Mouse (Mus musculus) CD4-positive helper T cell, adult 2 months (primary cell): ENCODE measurements around the gene 1500009C09Rik.
"Not testable (repeated sequence)": the region's sequence is repeated elsewhere in the genome, so short reads cannot be mapped to it uniquely, and the experiment has no call there.

Source experiments
- DNase-seq: peaks from one replicate; pipeline ENCODE4 v3.0.0-alpha.2; 2012; ENCODE audit warnings: low read depth, missing footprints, low spot score

The 1500009C09Rik gene

DNA sequence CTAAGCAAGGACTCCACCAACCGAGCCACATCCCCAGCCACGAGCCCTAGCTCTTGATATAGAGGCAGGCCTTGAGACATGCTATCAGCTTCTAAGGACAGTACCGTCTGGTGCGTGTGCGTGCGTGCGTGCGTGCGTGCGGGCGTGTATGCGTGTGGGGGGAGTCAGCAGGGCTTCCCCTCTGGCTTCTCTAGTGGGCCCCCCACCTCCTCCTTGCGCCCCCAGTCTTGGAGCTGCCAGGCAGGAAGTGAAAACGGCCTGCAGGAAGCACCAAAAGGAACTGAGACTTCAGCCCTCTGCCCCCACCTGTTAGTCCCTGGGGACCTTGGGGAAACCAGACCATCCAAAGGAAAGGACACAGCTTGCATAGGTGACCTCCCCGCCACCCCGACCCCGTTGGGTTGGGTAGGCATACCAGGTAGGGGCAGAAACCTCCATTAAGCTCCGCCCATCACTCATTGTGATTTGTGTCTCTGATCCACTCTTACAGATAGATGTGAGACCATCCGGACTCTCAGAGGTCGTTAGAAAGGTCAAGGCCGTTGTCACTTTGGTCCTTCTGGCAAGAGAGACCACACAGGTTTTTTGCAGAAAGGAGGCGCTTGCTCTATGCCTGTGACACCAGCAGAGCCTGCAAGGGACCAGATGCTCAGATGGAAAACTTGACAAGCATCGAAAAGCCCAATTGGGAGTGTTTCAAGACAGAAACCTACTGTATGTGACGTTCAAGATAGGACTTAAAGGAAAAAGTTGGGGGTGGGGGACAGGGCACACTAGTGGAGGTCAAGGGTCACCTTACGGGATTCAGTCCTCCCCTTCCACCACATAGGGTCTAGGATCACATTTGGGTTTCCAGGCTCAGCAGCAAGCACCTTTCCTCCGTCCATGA, 33.2 kb upstream of the 1500009C09Rik start:
- no peak for DNase-seq

DNA sequence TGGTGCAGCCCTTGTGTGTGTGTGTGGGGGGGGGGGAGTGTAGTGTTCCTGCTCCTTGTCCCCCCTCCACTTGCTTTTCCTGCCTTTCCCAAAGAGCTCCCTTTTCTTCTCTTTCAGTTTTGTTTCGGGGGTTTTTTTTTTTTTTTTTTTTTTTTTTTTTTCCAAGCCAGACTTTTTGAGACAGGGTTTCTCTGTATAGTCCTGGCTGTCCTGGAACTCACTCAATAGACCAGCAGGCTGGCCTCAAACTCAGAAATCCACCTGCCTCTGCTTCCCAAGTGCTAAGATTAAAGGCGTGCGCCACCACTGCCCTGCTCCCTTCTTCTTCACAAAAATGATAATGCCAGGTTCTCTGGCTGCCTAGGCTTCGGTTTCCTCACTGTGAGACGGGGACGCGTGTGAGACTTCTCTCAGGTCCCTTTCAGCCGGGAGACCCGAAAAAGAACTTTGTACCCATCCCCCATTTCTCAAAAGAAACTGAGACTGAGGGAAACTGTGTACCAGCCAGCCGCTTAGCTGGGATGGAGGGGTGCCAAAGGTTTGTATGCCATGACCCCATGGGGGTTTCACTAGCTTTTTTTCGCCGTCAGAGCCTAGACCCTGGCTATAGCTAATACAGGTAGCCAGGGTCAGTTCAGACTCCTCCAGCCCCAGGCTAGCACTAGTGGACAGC, 32.1 kb upstream of the 1500009C09Rik start:
- no peak for DNase-seq

DNA sequence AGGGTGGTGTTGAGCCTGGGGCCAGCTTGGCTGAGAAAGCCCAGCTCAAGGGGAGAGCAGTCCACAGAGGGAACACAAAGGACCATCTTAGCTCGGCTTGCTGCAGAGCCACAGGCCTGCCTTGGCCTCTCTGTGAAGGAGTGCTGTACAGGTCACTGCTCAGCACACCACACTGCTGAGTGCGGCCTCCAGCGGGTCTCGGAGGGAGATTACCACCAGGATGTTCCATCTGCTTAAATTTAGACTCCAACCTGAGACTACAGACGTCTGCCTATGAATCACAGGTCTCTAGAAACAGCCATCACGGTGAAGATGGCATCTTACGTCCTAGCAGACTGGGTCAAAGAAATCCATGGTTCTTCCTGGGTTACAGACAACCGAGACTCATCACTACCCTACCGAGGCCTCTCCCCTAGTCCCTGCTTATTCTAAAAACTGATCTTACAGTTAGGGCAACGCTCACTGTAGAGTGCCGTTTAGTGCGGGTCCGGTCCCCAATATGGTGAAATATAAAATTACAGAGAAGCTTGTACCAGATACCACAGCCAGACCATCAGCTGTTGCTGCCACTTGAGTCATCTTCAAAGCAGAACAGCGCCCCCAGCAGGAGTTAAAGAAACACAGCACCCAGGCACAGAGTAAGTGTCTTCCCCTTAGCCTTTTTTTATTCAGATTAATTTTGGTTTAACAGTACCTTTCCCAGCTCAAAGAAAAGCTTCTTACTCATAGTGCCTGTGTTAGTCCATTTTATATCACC, 30.9 kb upstream of the 1500009C09Rik start:
- DNase-seq, result no peak

- DNase-seq, result no peak
These were observed 28.9 kb upstream of the 1500009C09Rik start for GRCm38 (mm10) chr15:82223251-82223650.

DNA sequence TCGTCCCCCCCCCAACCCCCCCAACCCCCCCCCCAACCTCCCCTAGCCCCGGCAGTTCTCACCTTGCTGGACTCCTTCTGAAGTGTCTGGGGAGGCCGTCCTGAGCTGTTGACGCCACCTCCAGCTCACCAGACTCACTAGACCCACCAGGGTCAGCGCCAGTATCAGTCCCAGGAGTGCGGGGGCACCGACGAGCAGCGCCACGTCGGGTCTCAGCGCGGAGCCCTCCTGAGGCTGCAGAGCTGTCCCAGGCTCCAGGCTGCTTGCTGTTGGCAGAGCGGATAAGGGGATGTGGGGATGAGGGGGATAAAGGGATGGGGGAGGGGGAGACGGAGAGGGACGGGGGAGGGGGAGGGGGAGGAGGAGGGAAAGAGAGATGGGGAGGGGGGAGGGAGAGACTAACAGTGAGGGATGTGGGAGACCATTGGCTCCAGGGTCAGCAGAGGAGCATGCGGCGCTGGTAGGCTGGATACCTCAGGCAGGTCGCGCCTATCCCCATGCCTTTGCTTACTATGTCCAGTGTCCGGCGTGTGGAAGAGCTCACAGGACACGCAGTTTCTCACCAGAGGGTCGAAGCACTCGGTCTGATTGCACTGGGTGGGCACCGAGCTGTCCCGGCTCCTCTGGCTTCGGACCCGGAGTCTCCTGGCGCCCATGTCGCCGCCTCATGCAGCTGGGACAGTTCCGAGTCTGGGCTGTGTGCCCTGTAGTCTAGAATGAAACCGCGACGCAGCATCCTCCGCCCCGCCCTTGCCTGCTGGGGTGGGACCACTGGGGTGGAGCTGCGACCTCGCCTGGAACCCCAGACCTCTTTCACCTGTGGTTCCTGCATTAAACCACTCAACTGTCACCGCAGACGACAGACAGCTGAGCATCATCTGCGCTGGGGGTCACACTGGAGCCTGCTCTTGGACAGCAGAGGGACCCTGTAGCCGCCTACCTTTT, 28.3 kb upstream of the 1500009C09Rik start, which contains the start of gene Tnfrsf13c:
Gene Tnfrsf13c, minus strand, starts transcription at position 713 of the 945 bp plus-strand sequence.
- peak; percentile 57 for DNase-seq

DNA sequence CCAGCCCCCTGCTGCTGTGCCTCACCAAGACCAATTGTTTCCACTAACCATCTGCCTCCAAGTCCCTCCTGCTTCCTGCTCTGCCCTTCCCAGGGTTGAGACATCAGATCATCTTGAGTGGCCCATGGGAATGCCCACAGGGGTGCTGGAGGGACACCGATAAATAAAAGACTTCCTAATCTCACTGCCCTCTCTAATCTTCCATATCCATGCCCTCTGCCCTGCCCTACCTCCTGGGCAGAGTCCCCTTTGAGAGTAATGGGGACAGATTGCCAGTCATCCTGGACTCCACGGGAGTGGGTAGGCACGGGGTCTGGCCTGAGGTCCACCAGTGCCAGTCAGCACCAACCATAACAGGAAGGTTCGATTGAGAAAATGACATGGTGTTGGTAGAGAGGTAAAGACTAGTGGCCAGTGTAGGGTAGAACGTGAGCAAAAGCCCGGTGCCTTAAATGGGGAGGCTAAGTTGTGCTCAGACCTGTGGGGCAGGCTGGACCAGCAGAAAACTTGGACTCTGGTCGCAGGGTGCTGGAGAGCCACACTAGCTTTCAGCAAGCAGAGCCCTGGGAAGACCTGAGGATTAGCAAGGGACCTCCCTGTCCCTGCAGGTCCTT, 27.5 kb upstream of the 1500009C09Rik start:
- no peak for DNase-seq

DNA sequence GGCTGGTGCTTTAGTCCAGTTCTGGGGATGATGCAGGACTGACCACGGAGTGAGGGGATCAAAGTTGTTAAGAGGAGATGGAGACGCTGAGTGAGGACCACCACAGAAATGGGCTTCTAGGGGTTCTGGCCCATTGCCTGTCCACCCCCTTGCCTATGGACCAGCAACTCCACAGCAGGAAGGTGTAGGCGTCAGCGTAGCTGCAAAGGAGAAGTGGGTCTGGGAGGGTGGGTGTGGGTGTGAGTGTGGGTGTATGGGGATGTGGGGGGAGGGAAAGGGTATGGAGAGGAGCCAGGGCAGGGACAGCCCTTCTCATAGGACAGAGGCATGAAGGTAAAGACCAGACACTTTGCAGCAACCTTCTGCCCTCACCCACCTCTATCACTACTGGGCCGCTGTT, 26.4 kb upstream of the 1500009C09Rik start:
- no peak for DNase-seq

- no peak for DNase-seq
These were observed 22.6 kb upstream of the 1500009C09Rik start for GRCm38 (mm10) chr15:82229542-82230045.

DNA sequence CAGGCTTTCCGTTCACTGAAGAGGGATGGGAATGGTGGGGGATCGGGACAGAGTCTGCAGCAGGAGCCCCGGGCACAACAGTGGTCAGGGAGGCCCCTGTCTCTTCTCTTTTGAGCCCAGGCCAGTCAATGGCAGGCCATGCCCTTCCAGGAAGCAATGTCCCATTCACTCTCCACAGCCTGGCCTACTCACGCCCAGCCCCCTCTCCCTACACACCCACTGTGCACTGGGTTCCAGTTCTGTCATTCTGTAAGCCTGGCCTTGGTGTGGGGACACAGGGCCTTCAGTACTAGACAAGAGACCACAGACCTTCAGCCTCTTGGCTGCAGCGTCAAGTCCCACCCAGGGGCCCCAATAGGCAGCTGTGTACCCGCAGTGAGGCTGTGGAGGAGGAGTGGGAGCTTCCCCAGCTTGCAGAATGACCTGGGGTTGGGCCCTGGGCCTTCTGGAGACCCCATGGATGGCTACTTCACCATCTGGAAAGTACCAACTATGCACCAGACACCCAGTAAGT, 22.0 kb upstream of the 1500009C09Rik start:
- no peak for DNase-seq

DNA sequence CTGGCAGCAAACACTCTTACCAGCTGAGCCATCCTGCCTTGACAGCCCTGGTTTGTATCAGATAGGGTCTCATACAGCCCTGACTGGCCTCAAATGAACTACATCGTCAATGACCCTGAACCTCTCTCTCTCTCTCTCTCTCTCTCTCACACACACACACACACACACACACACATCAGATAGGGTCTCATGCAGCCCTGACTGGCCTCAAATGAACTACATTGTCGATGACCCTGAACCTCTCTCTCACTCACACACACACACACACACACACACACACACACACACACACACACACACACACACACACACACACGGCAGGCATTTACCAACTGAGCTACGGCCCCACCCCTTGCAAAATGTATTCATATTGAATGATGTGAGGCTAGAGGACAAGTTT, 21.1 kb upstream of the 1500009C09Rik start:
- DNase-seq, result no peak

DNA sequence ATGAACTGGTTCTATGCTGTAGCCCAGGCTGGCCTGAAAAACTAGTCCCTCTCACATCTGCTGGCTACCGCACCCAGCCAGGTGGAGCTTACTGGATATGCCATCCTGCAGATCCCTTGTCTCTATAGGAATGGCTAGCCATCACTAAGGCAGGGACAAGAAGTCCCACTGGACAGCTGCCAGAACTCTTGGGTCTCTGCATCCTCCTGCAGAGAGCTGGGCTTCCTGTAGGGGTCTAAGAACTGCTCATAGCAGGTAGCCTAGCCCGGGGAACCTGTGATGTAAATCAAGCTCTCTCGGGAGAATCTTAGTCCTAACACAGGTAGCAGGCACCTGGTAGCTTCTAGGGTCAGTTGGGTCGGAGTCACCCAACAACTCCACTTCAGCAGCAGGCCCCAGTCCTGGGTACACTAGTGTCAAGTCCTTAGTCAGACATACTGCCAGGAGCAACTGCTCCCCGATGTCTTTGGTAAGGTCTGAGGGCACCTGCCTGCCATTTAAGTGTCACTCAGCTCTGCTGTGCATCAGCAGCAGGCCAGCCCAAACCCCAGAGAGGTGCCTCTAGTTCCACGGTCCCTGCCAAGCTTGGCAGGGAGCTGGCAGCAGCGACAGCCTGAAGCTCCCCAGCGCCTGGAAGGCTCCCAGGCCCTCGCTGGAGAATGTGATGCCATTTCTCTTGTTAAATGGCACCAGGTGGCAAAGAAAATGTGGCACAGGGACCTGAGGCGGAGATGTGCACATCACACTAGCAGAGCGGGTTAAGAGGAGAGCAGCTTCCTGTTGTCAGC, 20.4 kb upstream of the 1500009C09Rik start:
- no peak for DNase-seq

- no peak for DNase-seq
These were observed 19.5 kb upstream of the 1500009C09Rik start for GRCm38 (mm10) chr15:82232651-82233050.

DNA sequence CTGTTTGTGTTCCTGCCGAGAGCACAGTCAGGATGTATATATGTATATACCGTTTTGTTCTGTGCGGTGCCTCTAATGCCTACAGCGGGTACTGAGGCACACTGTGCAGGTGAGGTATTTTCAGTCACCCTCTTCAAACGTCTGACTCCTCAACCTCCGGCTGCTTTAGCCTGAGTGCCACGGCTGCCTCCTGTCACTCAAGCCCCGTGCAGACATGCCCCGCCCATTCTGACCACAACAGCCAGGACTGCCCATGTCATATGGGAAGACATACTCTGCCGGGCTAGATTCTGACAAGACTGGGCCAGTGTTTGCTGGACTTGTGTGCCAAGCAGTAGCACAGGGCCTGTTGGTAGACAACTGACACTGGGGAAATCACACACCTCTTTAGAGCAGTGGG, 16.5 kb upstream of the 1500009C09Rik start:
- DNase-seq, result no peak

GRCm38 (mm10) chr15:82236565-82236964, 15.6 kb upstream of the 1500009C09Rik start:
- peak; percentile 81 for DNase-seq

GRCm38 (mm10) chr15:82243311-82243710, 8.9 kb upstream of the 1500009C09Rik start:
- DNase-seq, result no peak

DNA sequence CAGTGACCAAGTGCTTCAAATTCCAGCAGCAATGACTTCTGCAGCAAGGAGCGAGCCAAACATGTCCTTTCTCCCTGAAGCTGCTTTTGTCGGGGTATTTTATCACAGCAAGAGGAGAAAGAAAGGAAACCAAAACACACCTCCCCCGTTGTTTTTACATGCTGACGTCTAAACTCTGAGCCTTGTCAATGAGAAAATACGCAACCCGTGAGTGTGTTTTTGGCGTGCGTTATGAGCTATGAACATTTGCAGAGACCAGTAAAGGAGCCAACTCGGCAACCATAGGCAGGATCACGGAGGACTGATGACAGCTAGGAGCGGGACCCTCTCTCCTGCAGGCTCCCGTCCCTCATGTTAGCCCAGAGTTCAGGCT, 8.5 kb upstream of the 1500009C09Rik start:
- DNase-seq, result peak; percentile 51

DNA sequence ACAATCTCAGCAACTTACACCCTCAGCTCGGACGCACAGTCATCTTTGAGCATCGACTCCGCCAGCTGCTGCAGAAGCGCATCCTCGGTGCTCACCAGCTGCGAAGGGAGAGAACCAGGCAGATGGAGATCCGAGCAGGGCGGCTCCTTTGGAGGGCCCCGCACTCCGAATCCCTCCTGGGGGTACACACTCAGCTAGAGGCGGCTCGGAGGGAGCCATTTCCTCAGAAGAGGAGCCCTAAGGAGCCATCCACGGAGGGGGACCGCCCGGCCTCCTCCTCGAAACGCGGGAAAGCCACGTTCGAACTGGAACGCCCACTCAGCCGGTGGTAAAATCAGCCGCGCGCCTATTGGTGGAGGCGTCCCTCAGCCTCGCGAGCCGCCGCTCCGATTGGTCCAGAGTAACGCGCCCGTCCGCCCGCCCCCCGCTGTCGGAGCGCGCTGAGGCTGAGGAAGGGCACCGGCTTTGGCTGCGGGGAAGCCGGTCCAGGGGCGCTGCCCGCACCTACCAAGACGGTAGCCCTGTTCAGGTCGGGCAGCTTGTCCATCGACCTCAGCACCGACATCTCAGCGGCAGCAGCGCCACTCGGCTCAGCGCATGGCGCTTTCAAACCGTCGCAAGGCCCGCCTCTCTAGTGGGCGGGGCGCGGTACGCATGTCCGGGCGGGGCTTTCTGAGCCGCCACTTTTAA, 7.9 kb upstream of the 1500009C09Rik start, which contains the start of gene Cenpm:
Gene Cenpm, minus strand, starts transcription at position 634 of the 690 bp plus-strand sequence.
- DNase-seq, result peak; percentile 93

DNA sequence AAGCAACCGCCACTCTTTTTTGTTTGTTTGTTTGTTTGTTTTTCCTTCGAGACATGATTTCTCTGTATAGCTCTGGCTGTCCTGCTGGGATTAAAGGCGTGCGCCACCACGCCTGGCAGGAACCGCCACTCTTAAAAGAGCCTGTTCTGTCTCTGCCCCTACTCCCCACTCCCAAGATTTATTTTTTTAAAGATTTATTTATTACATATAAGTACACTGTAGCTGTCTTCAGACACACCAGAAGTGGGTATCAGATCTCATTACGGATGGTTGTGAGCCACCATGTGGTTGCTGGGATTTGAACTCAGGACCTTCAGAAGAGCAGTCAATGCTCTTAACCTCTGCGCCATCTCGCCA, 7.4 kb upstream of the 1500009C09Rik start:
- DNase-seq, result not testable (repeated sequence)
